Mouse (Mus musculus) liver, adult 2 months (tissue): Measurements from ENCODE around the gene Kdelc2. TPM values are rescaled to one million over a fixed set of nuclear protein-coding genes. Genes with fewer than 3 reads are reported as not detected.

Experiments used
- DNase-seq: peaks from one replicate; pipeline ENCODE4 v3.0.0-alpha.2; 2011; ENCODE audit warnings: low read depth, low spot score; ENCODE audit errors: extremely low read depth
- H3K27ac ChIP-seq: fragments of 200-500 bp; replicated peaks from 2 replicates; pipeline ENCODE4 v1.5.1; 2012; ENCODE audit warnings: low read depth, mild to moderate bottlenecking, control low read depth, inconsistent platforms, low read length; ENCODE audit not compliant: insufficient read depth
- H3K27me3 ChIP-seq: fragments of 200-500 bp; 2 replicates; pipeline ENCODE4 v1.6.1; 2012; ENCODE audit warnings: mild to moderate bottlenecking, moderate library complexity, low read length, inconsistent platforms; ENCODE audit not compliant: control insufficient read depth, insufficient read depth
- H3K36me3 ChIP-seq: fragments of 200-500 bp; 2 replicates; pipeline ENCODE4 v1.6.1; 2012; ENCODE audit warnings: low read length, inconsistent platforms; ENCODE audit not compliant: control insufficient read depth, insufficient read depth
- H3K4me1 ChIP-seq: fragments of 200-500 bp; 2 replicates; pipeline ENCODE4 v1.6.1; 2011; ENCODE audit warnings: low read length; ENCODE audit not compliant: control insufficient read depth, insufficient read depth
- H3K4me3 ChIP-seq: fragments of 200-500 bp; 2 replicates; pipeline ENCODE4 v1.5.1; 2011; ENCODE audit warnings: low read depth, mild to moderate bottlenecking, control low read depth, low read length, moderate library complexity; ENCODE audit not compliant: insufficient read depth
- H3K79me2 ChIP-seq: fragments of 200-500 bp; 2 replicates; pipeline ENCODE4 v1.6.1; 2012; ENCODE audit warnings: inconsistent platforms, mild to moderate bottlenecking, low read length, moderate library complexity; ENCODE audit not compliant: control insufficient read depth, insufficient read depth
- H3K9ac ChIP-seq: fragments of 200-500 bp; 2 replicates; pipeline ENCODE4 v1.6.1; 2012; ENCODE audit warnings: low read depth, mild to moderate bottlenecking, control low read depth, inconsistent platforms, low read length
- CTCF ChIP-seq: fragments of 200-500 bp; IDR thresholded peaks from 2 replicates; pipeline ENCODE4 v1.5.1; 2011; ENCODE audit warnings: low read depth, low read length, control low read depth
- POLR2A ChIP-seq: fragments of 200-500 bp; IDR thresholded peaks from 2 replicates; pipeline ENCODE4 v1.6.1; 2011; ENCODE audit warnings: low read length, control low read depth; ENCODE audit not compliant: insufficient read depth; ENCODE audit errors: extremely low read depth
- WGBS: fragments of 180-500 bp; shearing (Covaris S2); methylation state at CpG from one replicate; pipeline ENCODE4 v1.1.7; 2018; 5-methylcytosine and 5-hydroxymethylcytosine counted together
- polyA plus RNA-seq: library from polyadenylated mRNA; depleted of rRNA; stranded (reverse); fragments of >200 nt; gene quantifications from 2 replicates; pipeline ENCODE4 v1.2.3, GENCODE M21; 2012; rRNA removed
- total RNA-seq: library from RNA; depleted of rRNA; stranded (reverse); fragments of >200 nt; gene quantifications from 2 replicates; pipeline ENCODE4 v1.2.3, GENCODE M21; 2014; rRNA removed

Kdelc2 gene
- total RNA-seq (5.6 and 6.2 TPM in 2 replicates), polyA plus RNA-seq (2.0 and 2.4 TPM in 2 replicates)

DNA sequence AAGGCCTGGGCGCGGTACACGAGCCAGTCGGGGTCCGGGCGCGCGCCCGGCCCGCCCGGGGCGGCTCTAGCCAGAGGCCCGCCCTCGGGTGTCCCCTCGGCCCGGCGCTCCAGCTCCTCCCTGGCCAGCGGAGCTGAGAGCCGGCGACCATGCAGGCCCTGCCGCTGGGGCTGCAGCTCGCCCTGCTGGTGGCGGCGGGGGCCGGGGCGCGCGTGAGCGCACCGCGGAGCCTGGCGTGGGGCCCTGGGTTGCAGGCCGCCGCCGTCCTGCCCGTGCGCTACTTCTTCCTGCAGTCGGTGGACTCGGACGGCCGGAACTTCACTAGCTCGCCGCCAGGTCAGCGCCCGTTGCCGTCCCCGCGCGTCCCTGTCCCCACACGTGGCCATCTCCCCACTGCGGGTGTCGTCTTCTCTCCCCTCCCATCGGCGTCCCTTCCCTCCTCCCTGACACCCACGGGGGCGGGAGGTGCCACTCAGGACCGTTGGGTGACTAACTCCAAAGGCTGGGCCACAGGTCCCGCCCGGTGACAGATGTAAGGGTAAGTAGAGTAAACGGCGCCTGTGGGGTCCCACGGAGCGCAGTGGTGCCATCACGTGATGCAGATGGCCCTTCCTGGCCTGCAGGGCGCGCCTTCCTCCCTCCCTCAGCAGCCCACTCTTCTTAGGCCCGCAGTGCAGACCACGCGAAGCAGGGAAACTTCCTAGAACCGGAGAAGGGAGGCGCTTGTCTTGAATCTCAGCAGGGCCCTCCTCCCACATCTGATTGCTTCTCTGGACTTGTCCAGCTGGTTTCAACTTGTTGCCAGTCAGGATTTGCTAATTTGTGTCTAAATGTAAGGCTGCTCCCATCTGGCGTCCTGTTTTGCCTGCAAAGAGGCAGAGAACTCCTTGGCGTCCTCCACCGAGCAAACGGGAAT lies at the start of gene Kdelc2:
Kdelc2 (plus strand) TSS at position 75 of the 916 bp plus-strand sequence.
- Histone ChIP-seq H3K4me1 (peaks cover 2% of the 10 kb centered on the region; the same call in 1 of the 2 replicates), H3K79me2 (peaks cover 11% of the 10 kb centered on the region; the same call in 1 of the 2 replicates), H3K4me3 (peak within 1 kb of the TSS; percentile 76), H3K36me3 (no peaks in the 10 kb centered on the region), H3K27me3 (no peaks in the 10 kb centered on the region), H3K9ac (peak within 1 kb of the TSS; percentile 89), H3K27ac (peak within 1 kb of the TSS; percentile 82)
- 0% methylated on average over 72 of the region's 75 CpGs for WGBS
- TF ChIP-seq CTCF (no peak; the same call in 1 of the 2 replicates), POLR2A (peak; percentile 40; the same call in 1 of the 2 replicates)
- DNase-seq: peak; percentile 85

- Histone ChIP-seq H3K36me3 (no peaks in the 10 kb centered on the region), H3K27me3 (no peaks in the 10 kb centered on the region), H3K9ac (no peak overlapping the region), H3K4me1 (peaks cover 4% of the 10 kb centered on the region; the same call in 1 of the 2 replicates), H3K79me2 (no peaks in the 10 kb centered on the region; the same call in 1 of the 2 replicates), H3K4me3 (no peak overlapping the region), H3K27ac (no peak overlapping the region)
- TF ChIP-seq POLR2A (no peak), CTCF (no peak)
- no peak for DNase-seq
- 89% methylated on average over 3 of the region's 3 CpGs for WGBS
Observed at GRCm38 (mm10) chr9:53335131-53335530, 48.7 kb upstream of the Kdelc2 start.

- no peaks in the 10 kb centered on the region for H3K27me3 ChIP-seq
- DNase-seq: no peak
- H3K4me1 ChIP-seq: peaks cover 10% of the 10 kb centered on the region
- 83% methylated on average over 7 of the region's 7 CpGs for WGBS
- no peaks in the 10 kb centered on the region for H3K36me3 ChIP-seq
- H3K27ac ChIP-seq: no peak overlapping the region
- no peak overlapping the region for H3K4me3 ChIP-seq
- H3K9ac ChIP-seq: no peak overlapping the region
- peaks cover 6% of the 10 kb centered on the region; the same call in 1 of the 2 replicates for H3K79me2 ChIP-seq
- TF ChIP-seq CTCF (no peak), POLR2A (no peak)
Observed at GRCm38 (mm10) chr9:53339603-53340002, 44.2 kb upstream of the Kdelc2 start.

DNA sequence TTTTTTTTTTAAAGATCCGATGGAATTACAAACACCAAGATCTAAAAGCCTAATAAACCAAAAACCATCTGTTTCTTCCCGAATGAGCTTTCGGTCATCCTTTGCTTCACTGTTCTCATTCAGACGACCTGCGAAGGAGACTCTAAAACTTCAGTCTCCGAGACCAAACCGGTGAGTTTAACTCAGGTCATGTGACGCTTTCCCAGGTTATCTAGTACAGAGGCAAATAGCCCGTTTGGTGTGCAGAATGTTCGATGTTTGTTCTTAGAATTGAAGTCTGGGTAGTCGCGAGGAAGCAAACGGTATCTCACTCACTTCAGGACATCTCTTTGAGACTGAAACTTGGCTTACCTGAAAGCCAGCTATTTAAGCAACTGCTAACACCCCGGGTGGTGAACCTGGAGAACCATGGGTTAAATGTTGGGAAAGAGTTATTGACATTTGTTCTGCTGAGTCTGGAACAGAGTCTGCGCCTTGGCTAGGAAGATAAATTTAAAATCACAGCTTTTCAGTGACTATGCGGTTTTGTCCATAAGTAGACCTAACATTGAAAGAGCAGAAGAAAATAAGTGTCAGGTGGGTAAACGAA lies 43.4 kb upstream of the Kdelc2 start:
- peak; percentile 91 for DNase-seq
- H3K36me3 ChIP-seq: no peaks in the 10 kb centered on the region
- WGBS: 11% methylated on average over 17 of the region's 17 CpGs
- peak overlapping the region; percentile 47 for H3K9ac ChIP-seq
- H3K27me3 ChIP-seq: no peaks in the 10 kb centered on the region
- H3K4me3 ChIP-seq: peak overlapping the region; percentile 59
- peaks cover 16% of the 10 kb centered on the region for H3K4me1 ChIP-seq
- peaks cover 6% of the 10 kb centered on the region; the same call in 1 of the 2 replicates for H3K79me2 ChIP-seq
- peak overlapping the region; percentile 97 for H3K27ac ChIP-seq
- TF ChIP-seq CTCF (no peak), POLR2A (no peak)

GRCm38 (mm10) chr9:53340969-53341368 lies 42.9 kb upstream of the Kdelc2 start:
- Histone ChIP-seq H3K79me2 (peaks cover 6% of the 10 kb centered on the region; the same call in 1 of the 2 replicates), H3K4me3 (peak overlapping the region; percentile 59), H3K36me3 (no peaks in the 10 kb centered on the region), H3K9ac (peak overlapping the region; percentile 61), H3K27me3 (no peaks in the 10 kb centered on the region), H3K27ac (peak overlapping the region; percentile 97), H3K4me1 (peaks cover 19% of the 10 kb centered on the region)
- DNase-seq: peak; percentile 92
- under 1% methylated on average over 14 of the region's 14 CpGs for WGBS
- peak; percentile 48; the same call in 1 of the 2 replicates for TF ChIP-seq POLR2A
- no peak for TF ChIP-seq CTCF
